Comparison of ENCODE assay signal across 11 mouse cellular contexts in genomic region chr11:60317376-60318102, GRCm38 (mm10). TPM values are rescaled to one million over a fixed set of nuclear protein-coding genes. Genes with fewer than 3 reads are reported as not detected.
A peak's percentile ranks its signal among the peaks of the same experiment; 100 is the strongest.
DNase-seq lines count a peak whose midpoint lies in the region; ATAC-seq lines count a peak whose summit lies in the region.
"Had no signal": no experiment of that assay in that cellular context is flagged by ENCODE, and none has a peak within 500 bp of the region (broad histone marks: within the 10 kb centered on the region; RNA-seq: fewer than 3 reads in every experiment).

No protein-coding gene starts in this region.

- peaks cover 58% of the 10 kb centered on the region for H3K4me1 ChIP-seq in hindbrain, embryonic 15.5 days (replicated peaks)
- no peaks in the 10 kb centered on the region for H3K4me1 ChIP-seq in hindbrain, embryonic 11.5 days (replicated peaks; ENCODE audit: control insufficient read depth, insufficient read depth, low read length)

- no peaks in the 10 kb centered on the region for H3K36me3 ChIP-seq in hindbrain, embryonic 15.5 days
- H3K36me3 ChIP-seq in hindbrain, embryonic 11.5 days (ENCODE audit: control insufficient read depth, insufficient read depth, low read length): no peaks in the 10 kb centered on the region
- H3K36me3 ChIP-seq: embryonic facial prominence, embryonic 12.5 days had no signal

- DNase-seq in hindbrain, embryonic 11.5 days (ENCODE audit: low spot score): no peak
- peak; percentile 60 for DNase-seq in adipocyte (ENCODE audit: low spot score)
- peak; percentile 29 for DNase-seq in adrenal gland, postnatal 25 days
- DNase-seq in kidney, postnatal 14 days: peak; percentile 63
- DNase-seq in layer of hippocampus, postnatal 25 days (ENCODE audit: extremely low spot score in 1 of 2, low spot score in 1 of 2): no peak
- no peak for DNase-seq in urinary bladder, adult 2 months (ENCODE audit: low spot score)
- DNase-seq: cerebellum, adult 18-20 months; lung, postnatal 4 days; thymus, postnatal 14 days had no signal

- no peak overlapping the region for H3K4me3 ChIP-seq in hindbrain, embryonic 15.5 days
- H3K4me3 ChIP-seq in hindbrain, embryonic 11.5 days (ENCODE audit: low read depth, low read length): no peak overlapping the region
- H3K4me3 ChIP-seq: embryonic facial prominence, embryonic 12.5 days had no signal

- WGBS in hindbrain, embryonic 15.5 days: 65% methylated on average over 7 of the region's 7 CpGs
- 90% methylated on average over 7 of the region's 7 CpGs for WGBS in hindbrain, embryonic 11.5 days

- H3K9ac ChIP-seq in hindbrain, embryonic 15.5 days: no peak overlapping the region
- H3K9ac ChIP-seq in hindbrain, embryonic 11.5 days (ENCODE audit: low read depth, low read length): no peak overlapping the region
- H3K9ac ChIP-seq: embryonic facial prominence, embryonic 12.5 days had no signal

- H3K27ac ChIP-seq in hindbrain, embryonic 15.5 days (replicated peaks): peak overlapping the region; percentile 0; the same call in 1 of the 2 replicates
- no peak overlapping the region for H3K27ac ChIP-seq in hindbrain, embryonic 11.5 days (ENCODE audit: low read depth, low read length)
- H3K27ac ChIP-seq: embryonic facial prominence, embryonic 12.5 days had no signal

- no peaks in the 10 kb centered on the region for H3K27me3 ChIP-seq in hindbrain, embryonic 15.5 days
- H3K27me3 ChIP-seq in hindbrain, embryonic 11.5 days (ENCODE audit: control insufficient read depth, insufficient read depth, low read length): no peaks in the 10 kb centered on the region
- H3K27me3 ChIP-seq: embryonic facial prominence, embryonic 12.5 days had no signal

- no peak overlapping the region for H3K4me2 ChIP-seq in hindbrain, embryonic 15.5 days
- no peak overlapping the region for H3K4me2 ChIP-seq in hindbrain, embryonic 11.5 days (replicated peaks; ENCODE audit: low read depth, low read length)
- H3K4me2 ChIP-seq: embryonic facial prominence, embryonic 12.5 days had no signal

- H3K9me3 ChIP-seq in hindbrain, embryonic 15.5 days: no peaks in the 10 kb centered on the region
- H3K9me3 ChIP-seq in hindbrain, embryonic 11.5 days (ENCODE audit: control insufficient read depth, low read length): no peaks in the 10 kb centered on the region
- H3K9me3 ChIP-seq: embryonic facial prominence, embryonic 12.5 days had no signal

- no peak for ATAC-seq in hindbrain, embryonic 15.5 days (ENCODE audit: low FRiP score, low read depth)
- ATAC-seq in hindbrain, embryonic 11.5 days (ENCODE audit: low FRiP score): no peak

RNA-seq across cellular contexts. Expression of gene Tom1l2, which starts 35.2 kb away (rescaled TPM):
- polyA plus RNA-seq in hindbrain, embryonic 15.5 days (2015; fragmentation: Nextera tagmentation; extraction: Ambion mirVana): 65.4 and 71.4 TPM in 2 replicates
- polyA plus RNA-seq in hindbrain, embryonic 11.5 days (2014; fragmentation: Nextera tagmentation; extraction: Ambion mirVana): 13.9 and 15.8 TPM in 2 replicates
- 74.6 and 95.4 TPM in 2 replicates for total RNA-seq in adrenal gland, postnatal 25 days (2021)
- 100 to 1,000 TPM; 170 to 175 TPM for total RNA-seq in layer of hippocampus, postnatal 25 days (2021)
- polyA plus RNA-seq in urinary bladder, adult 2 months (2012; rRNA removed): 71.5 and 86.7 TPM in 2 replicates

RNA-seq across cellular contexts. Expression of gene Drc3, which starts 35.6 kb away (rescaled TPM):
- polyA plus RNA-seq in hindbrain, embryonic 15.5 days (2015; fragmentation: Nextera tagmentation; extraction: Ambion mirVana): 7.1 and 7.7 TPM in 2 replicates
- polyA plus RNA-seq in hindbrain, embryonic 11.5 days (2014; fragmentation: Nextera tagmentation; extraction: Ambion mirVana): 6.6 and 7.0 TPM in 2 replicates
- total RNA-seq in adrenal gland, postnatal 25 days (2021): 0.81 and 2.3 TPM in 2 replicates
- total RNA-seq in layer of hippocampus, postnatal 25 days (2021): 1 to 10 TPM; 5.3 to 5.9 TPM
- polyA plus RNA-seq in urinary bladder, adult 2 months (2012; rRNA removed): 2.3 and 2.7 TPM in 2 replicates

Comparison
In these comparisons a context has a peak if more than half of its experiments do, and no peak if none do; other contexts are left out.
1. DNase-seq: peak in adipocyte (single experiment), adrenal gland, postnatal 25 days (single experiment) and kidney, postnatal 14 days (single experiment); none in hindbrain, embryonic 11.5 days (single experiment), layer of hippocampus, postnatal 25 days (0 of 2) and urinary bladder, adult 2 months (single experiment).